Mouse (Mus musculus): ENCODE results near the gene Pbx4. TPM values are rescaled to one million over a fixed set of nuclear protein-coding genes. Genes with fewer than 3 reads are reported as not detected.

Gene Pbx4
- 23.3 and 38.8 TPM in 2 replicates for total RNA-seq (2014; rRNA removed)
- 90.8 and 92.8 TPM in 2 replicates for polyA plus RNA-seq (2015; fragmentation: Nextera tagmentation; extraction: Ambion mirVana)

- no peaks in the 10 kb centered on the region for H3K9me3 ChIP-seq (ENCODE audit: low read length)
- peak within 1 kb of the TSS; percentile 70 for H3K9ac ChIP-seq
- 2% methylated on average over 38 of the region's 38 CpGs for WGBS
- peaks cover 4% of the 10 kb centered on the region; the same call in 1 of the 2 replicates for H3K4me1 ChIP-seq (ENCODE audit: insufficient read depth)
- peak within 1 kb of the TSS; percentile 82 for H3K27ac ChIP-seq (ENCODE audit: low read depth, low read length)
- peak; percentile 55 for TF ChIP-seq CTCF (IDR thresholded peaks at IDR 0.05; ENCODE audit: low read depth)
- H3K36me3 ChIP-seq (ENCODE audit: insufficient read depth) = peaks cover 7% of the 10 kb centered on the region
- peak within 1 kb of the TSS; percentile 66 for H3K4me3 ChIP-seq (ENCODE audit: low read depth, low read length)
- peak; percentile 99 for ATAC-seq
- no peaks in the 10 kb centered on the region for H3K27me3 ChIP-seq (ENCODE audit: insufficient read depth, low read length)
- H3K4me2 ChIP-seq (ENCODE audit: low read depth) = peak within 1 kb of the TSS; percentile 92
- DNase-seq = peak; percentile 98
These were observed at the start of gene Pbx4 for GRCm38 (mm10) chr8:69832298-69832853. Pbx4 (plus strand) TSS chr8:69832491.

- WGBS = 92% methylated on average over 5 of the region's 5 CpGs
- TF ChIP-seq CTCF (IDR thresholded peaks at IDR 0.05; ENCODE audit: low read depth) = no peak
- Histone ChIP-seq H3K27me3 (ENCODE audit: insufficient read depth, low read length) (no peaks in the 10 kb centered on the region), H3K36me3 (ENCODE audit: insufficient read depth) (peaks cover 6% of the 10 kb centered on the region), H3K4me1 (ENCODE audit: insufficient read depth) (peaks cover 11% of the 10 kb centered on the region; the same call in 1 of the 2 replicates), H3K27ac (ENCODE audit: low read depth, low read length) (no peak overlapping the region), H3K9me3 (ENCODE audit: low read length) (no peaks in the 10 kb centered on the region), H3K4me3 (ENCODE audit: low read depth, low read length) (no peak overlapping the region), H3K4me2 (ENCODE audit: low read depth) (no peak overlapping the region), H3K9ac (no peak overlapping the region)
- DNase-seq (no peak), ATAC-seq (no peak)
These were observed 43.2 kb upstream of the Pbx4 start for GRCm38 (mm10) chr8:69789105-69789504.

- Histone ChIP-seq H3K9ac (no peak overlapping the region), H3K36me3 (ENCODE audit: insufficient read depth) (peaks cover 12% of the 10 kb centered on the region), H3K27ac (ENCODE audit: low read depth, low read length) (no peak overlapping the region), H3K27me3 (ENCODE audit: insufficient read depth, low read length) (no peaks in the 10 kb centered on the region), H3K9me3 (ENCODE audit: low read length) (no peaks in the 10 kb centered on the region), H3K4me2 (ENCODE audit: low read depth) (no peak overlapping the region), H3K4me1 (ENCODE audit: insufficient read depth) (peaks cover 11% of the 10 kb centered on the region; the same call in 1 of the 2 replicates), H3K4me3 (ENCODE audit: low read depth, low read length) (no peak overlapping the region)
- ATAC-seq (no peak), DNase-seq (no peak)
- TF ChIP-seq CTCF (IDR thresholded peaks at IDR 0.05; ENCODE audit: low read depth) = no peak
- WGBS = 75% methylated on average over 5 of the region's 5 CpGs
These were observed 42.6 kb upstream of the Pbx4 start for GRCm38 (mm10) chr8:69789731-69790130.

GRCm38 (mm10) chr8:69790364-69790763 is 41.9 kb upstream of the Pbx4 start:
- ATAC-seq (no peak), DNase-seq (no peak)
- TF ChIP-seq CTCF (IDR thresholded peaks at IDR 0.05; ENCODE audit: low read depth) = no peak
- peak overlapping the region; percentile 79 for H3K4me2 ChIP-seq (ENCODE audit: low read depth)
- no peaks in the 10 kb centered on the region for H3K27me3 ChIP-seq (ENCODE audit: insufficient read depth, low read length)
- H3K9ac ChIP-seq = peak overlapping the region; percentile 94
- peak overlapping the region; percentile 99 for H3K4me3 ChIP-seq (ENCODE audit: low read depth, low read length)
- WGBS = 36% methylated on average over 11 of the region's 11 CpGs
- no peaks in the 10 kb centered on the region for H3K9me3 ChIP-seq (ENCODE audit: low read length)
- peaks cover 19% of the 10 kb centered on the region for H3K36me3 ChIP-seq (ENCODE audit: insufficient read depth)
- H3K4me1 ChIP-seq (ENCODE audit: insufficient read depth) = peaks cover 11% of the 10 kb centered on the region; the same call in 1 of the 2 replicates
- H3K27ac ChIP-seq (ENCODE audit: low read depth, low read length) = peak overlapping the region; percentile 85

- WGBS = under 1% methylated on average over 38 of the region's 38 CpGs
- Histone ChIP-seq H3K27me3 (ENCODE audit: insufficient read depth, low read length) (no peaks in the 10 kb centered on the region), H3K4me1 (ENCODE audit: insufficient read depth) (peaks cover 11% of the 10 kb centered on the region; the same call in 1 of the 2 replicates), H3K27ac (ENCODE audit: low read depth, low read length) (peak within 1 kb of the TSS; percentile 85), H3K9ac (peak within 1 kb of the TSS; percentile 94), H3K9me3 (ENCODE audit: low read length) (no peaks in the 10 kb centered on the region), H3K4me3 (ENCODE audit: low read depth, low read length) (peak within 1 kb of the TSS; percentile 99), H3K4me2 (ENCODE audit: low read depth) (peak within 1 kb of the TSS; percentile 79), H3K36me3 (ENCODE audit: insufficient read depth) (peaks cover 24% of the 10 kb centered on the region)
- ATAC-seq (peak; percentile 97), DNase-seq (peak; percentile 92)
- peak; percentile 24 for TF ChIP-seq CTCF (IDR thresholded peaks at IDR 0.05; ENCODE audit: low read depth)
These were observed 41.4 kb upstream of the Pbx4 start, which contains the start of the genes Atp13a1 and Zfp866 for GRCm38 (mm10) chr8:69790773-69791367. Atp13a1 (plus strand) TSS chr8:69791163. Zfp866 (minus strand) TSS chr8:69791178.

- H3K4me1 ChIP-seq (ENCODE audit: insufficient read depth) = peaks cover 11% of the 10 kb centered on the region; the same call in 1 of the 2 replicates
- H3K27ac ChIP-seq (ENCODE audit: low read depth, low read length) = peak overlapping the region; percentile 85
- peak overlapping the region; percentile 99 for H3K4me3 ChIP-seq (ENCODE audit: low read depth, low read length)
- under 1% methylated on average over 46 of the region's 48 CpGs for WGBS
- peaks cover 31% of the 10 kb centered on the region for H3K36me3 ChIP-seq (ENCODE audit: insufficient read depth)
- peak; percentile 36 for DNase-seq
- peak overlapping the region; percentile 79 for H3K4me2 ChIP-seq (ENCODE audit: low read depth)
- H3K27me3 ChIP-seq (ENCODE audit: insufficient read depth, low read length) = no peaks in the 10 kb centered on the region
- peak; percentile 64 for ATAC-seq
- no peaks in the 10 kb centered on the region for H3K9me3 ChIP-seq (ENCODE audit: low read length)
- H3K9ac ChIP-seq = peak overlapping the region; percentile 94
- no peak for TF ChIP-seq CTCF (IDR thresholded peaks at IDR 0.05; ENCODE audit: low read depth)
These were observed 40.7 kb upstream of the Pbx4 start for GRCm38 (mm10) chr8:69791415-69792068.

Measured in forebrain, postnatal 0 days (tissue).